Mouse (Mus musculus) lung, adult 2 months (tissue): ENCODE measurements around the gene Gm37240. TPM values are rescaled to one million over a fixed set of nuclear protein-coding genes. Genes with fewer than 3 reads are reported as not detected.

Experiments
- DNase-seq: peaks from one replicate; pipeline ENCODE4 v3.0.0; 2022
- H3K4me1 ChIP-seq: fragments of 200-500 bp; 2 replicates; pipeline ENCODE4 v1.6.1; 2011; ENCODE audit warnings: low read length; ENCODE audit not compliant: control insufficient read depth, insufficient read depth
- H3K4me3 ChIP-seq: fragments of 200-500 bp; replicated peaks from 2 replicates; pipeline ENCODE3; 2011; ENCODE audit warnings: low read depth, mild to moderate bottlenecking, control low read depth, low read length; ENCODE audit errors: extremely low read depth
- CTCF ChIP-seq: fragments of 200-500 bp; IDR thresholded peaks from 2 replicates; pipeline ENCODE4 v1.5.1; 2011; ENCODE audit warnings: mild to moderate bottlenecking, low read length, control low read depth; ENCODE audit not compliant: insufficient read depth
- POLR2A ChIP-seq: fragments of 200-500 bp; IDR thresholded peaks from 2 replicates; pipeline ENCODE4 v1.6.1; 2011; ENCODE audit warnings: low read depth, mild to moderate bottlenecking, control low read depth, low read length, borderline replicate concordance; ENCODE audit errors: extremely low read depth
- WGBS: fragments of 180-500 bp; shearing (Covaris S2); methylation state at CpG from one replicate; pipeline ENCODE4 v1.1.7; 2018; 5-methylcytosine and 5-hydroxymethylcytosine counted together
- polyA plus RNA-seq: library from polyadenylated mRNA; depleted of rRNA; stranded (reverse); fragments of >200 nt; gene quantifications from 2 replicates; pipeline ENCODE4 v1.2.3, GENCODE M21; 2012

Gene Gm37240
- polyA plus RNA-seq, 1 experiment = 16.9 TPM

DNA sequence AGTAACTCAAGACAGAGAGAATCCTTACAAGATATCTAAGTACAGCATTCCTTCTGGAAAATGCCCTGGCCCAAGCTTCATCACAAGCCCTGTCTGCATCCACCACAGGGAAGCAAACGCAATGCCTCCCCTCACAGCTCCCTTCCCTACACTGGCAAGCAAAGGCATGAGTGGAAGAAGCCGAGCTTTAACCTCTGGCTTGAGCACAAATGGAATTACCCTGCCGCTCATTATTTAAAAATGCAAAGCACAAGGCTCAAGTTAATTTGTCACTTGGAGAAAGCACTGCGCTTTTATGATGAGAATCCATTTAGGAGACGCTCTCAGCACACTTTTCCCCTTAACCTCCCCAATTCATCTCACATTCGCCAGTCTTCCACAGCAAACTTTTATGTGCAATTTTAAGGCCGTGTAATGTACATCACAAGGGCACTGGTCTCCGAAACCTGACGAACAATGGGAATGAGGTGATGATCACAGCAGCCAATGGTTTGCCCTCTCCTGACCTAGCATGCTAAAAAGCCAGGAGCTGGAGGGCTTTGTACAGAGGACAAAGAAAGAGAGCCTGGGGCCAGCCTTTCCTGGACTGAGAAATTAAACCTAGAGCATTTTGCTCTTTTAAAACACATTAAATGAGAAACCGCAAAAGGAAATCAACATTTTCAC lies 54.7 kb downstream of the Gm37240 start:
- H3K4me3 ChIP-seq = no peak overlapping the region
- TF ChIP-seq CTCF = no peak
- no peak for TF ChIP-seq POLR2A
- DNase-seq = no peak
- H3K4me1 ChIP-seq = no peaks in the 10 kb centered on the region
- WGBS = 81% methylated on average over 10 of the region's 10 CpGs

DNA sequence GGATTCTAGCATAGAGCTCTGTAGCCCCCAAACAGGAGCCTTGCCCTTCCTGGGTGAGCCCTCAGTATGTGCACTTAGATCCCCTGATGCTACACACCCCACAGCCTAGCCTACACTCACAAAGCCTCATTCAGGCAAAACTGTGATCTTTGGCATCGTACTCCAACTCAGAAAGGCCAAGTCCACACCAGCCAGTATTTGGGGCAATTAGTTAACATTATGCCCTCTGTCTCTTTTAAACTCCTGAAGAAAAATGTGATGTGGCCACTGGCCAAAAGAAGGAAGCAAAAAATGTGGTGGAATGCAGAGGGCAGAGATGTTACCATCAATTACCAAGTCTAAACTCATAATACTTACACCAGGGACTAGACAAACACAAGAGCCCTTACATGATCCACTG lies 55.5 kb downstream of the Gm37240 start:
- WGBS = 73% methylated on average over 1 of the region's 1 CpGs
- Histone ChIP-seq H3K4me1 (no peaks in the 10 kb centered on the region), H3K4me3 (no peak overlapping the region)
- TF ChIP-seq CTCF (no peak), POLR2A (no peak)
- DNase-seq = no peak

DNA sequence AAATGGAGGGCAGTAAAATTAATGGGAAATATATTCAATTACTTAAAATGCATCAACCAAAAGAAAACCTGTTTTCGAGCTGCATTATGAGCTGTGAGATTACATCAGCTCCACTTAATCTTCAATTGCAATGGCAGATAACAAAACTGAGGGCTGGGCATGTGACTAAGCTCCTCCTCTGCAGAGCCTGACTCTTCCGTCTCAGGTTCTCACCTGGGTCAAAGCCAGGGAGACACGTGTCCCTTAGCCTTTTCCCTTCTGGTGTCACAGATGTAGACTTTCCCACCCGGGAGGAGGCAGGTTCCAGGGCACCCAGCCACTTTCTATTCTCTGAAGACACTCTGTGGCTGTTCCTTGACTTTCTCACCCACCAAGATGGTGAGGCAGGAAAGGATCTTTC lies 58.3 kb downstream of the Gm37240 start:
- TF ChIP-seq CTCF (no peak), POLR2A (no peak)
- no peak overlapping the region for H3K4me3 ChIP-seq
- DNase-seq = peak; percentile 35
- WGBS = 37% methylated on average over 4 of the region's 4 CpGs
- no peaks in the 10 kb centered on the region for H3K4me1 ChIP-seq

DNA sequence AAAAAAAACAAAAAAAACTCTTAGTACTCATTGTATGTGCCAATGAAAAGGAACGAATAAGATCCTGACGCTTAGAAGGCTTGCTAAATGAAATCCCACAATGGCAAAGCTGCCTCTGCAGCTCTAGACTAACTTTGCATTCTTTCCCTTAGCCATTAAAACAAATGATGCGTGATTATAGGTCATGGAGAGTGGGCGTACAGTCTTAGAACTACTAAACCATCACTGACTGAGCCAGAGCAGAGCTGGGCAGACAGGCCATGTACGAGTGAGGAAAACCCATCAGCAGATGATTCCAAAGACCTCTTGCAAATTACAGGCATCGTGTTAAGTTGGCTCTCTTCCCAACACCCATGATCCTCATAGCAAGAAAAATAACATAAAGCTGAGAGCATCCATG lies 59.5 kb downstream of the Gm37240 start:
- no peak for DNase-seq
- Histone ChIP-seq H3K4me3 (no peak overlapping the region), H3K4me1 (no peaks in the 10 kb centered on the region)
- 72% methylated on average over 6 of the region's 6 CpGs for WGBS
- TF ChIP-seq CTCF (no peak), POLR2A (no peak)

DNA sequence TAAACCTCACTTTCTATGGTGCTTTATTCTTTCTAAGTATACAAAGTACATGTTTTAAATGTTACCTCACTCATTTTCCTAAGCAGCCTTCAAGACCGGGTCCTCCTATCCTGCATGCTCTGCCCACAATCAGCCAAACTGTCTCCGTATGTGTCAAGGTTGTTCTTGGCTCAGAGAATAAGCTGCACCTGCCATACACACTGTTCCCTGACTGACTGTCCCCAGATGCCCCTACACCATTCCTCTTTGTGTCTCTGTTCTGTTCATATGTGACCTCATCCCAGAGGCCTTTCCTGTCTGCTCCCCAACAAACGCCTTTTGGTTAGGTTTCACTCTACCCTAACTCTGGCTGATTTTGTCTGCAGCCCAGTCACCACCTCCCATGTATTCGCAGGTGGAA lies 60.0 kb downstream of the Gm37240 start:
- Histone ChIP-seq H3K4me3 (no peak overlapping the region), H3K4me1 (no peaks in the 10 kb centered on the region)
- TF ChIP-seq CTCF (no peak), POLR2A (no peak)
- WGBS = 53% methylated on average over 4 of the region's 4 CpGs
- no peak for DNase-seq

DNA sequence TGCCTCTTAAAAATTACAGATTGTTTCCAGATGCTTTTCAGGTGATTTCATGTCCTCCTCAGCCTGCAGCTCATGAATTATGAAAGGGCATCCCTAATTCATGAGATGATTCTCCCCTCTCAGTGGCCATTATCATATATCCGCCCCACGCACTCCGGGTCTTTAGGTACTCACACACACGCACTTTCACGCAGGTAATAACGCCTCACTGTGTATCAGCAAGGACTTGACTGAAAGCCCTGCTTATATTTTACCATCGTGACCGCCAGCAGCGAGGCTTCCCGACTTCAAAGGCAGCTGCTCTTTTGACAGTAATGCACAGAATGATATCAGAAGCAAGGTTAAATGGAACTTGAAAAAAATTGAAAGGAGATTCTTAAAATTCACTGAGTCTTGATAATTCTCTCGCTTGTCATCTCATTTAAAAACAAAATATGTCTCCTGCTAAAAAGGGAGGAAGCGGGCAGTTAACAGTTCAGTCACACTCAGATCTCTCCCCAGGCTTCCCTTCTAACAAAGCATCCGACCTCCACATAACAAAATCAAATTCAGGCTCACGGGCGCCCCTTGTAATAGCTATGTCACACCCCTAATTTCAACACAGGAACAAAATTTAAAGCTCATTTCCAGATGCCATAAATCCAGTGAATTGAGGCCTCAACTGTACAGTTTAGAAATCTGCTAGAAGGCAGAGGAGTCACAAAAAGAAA lies 66.3 kb downstream of the Gm37240 start:
- DNase-seq = no peak
- no peak for TF ChIP-seq CTCF
- Histone ChIP-seq H3K4me3 (no peak overlapping the region), H3K4me1 (no peaks in the 10 kb centered on the region)
- 74% methylated on average over 15 of the region's 15 CpGs for WGBS

DNA sequence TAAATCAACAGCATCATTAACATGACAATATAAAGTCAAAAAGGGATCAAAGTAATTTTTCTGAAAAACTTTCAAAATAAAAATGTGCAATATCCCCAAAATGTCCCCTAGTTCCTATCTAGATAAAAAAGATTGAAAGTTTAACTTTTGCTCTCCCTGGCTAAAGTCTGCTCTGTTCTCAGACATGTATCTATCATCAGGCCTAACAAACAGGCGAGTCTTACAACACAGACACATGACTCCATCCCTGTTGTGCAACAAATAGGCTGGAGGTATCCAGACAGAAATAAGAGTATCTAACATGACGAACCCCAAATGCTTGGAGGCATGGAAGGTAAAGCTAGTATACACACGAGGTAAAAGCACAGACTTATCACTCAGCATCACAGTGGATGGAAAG lies 68.0 kb downstream of the Gm37240 start:
- Histone ChIP-seq H3K4me1 (peaks cover 3% of the 10 kb centered on the region; the same call in 1 of the 2 replicates), H3K4me3 (no peak overlapping the region)
- no peak for DNase-seq
- TF ChIP-seq POLR2A (no peak), CTCF (no peak)
- WGBS = 73% methylated on average over 3 of the region's 3 CpGs

DNA sequence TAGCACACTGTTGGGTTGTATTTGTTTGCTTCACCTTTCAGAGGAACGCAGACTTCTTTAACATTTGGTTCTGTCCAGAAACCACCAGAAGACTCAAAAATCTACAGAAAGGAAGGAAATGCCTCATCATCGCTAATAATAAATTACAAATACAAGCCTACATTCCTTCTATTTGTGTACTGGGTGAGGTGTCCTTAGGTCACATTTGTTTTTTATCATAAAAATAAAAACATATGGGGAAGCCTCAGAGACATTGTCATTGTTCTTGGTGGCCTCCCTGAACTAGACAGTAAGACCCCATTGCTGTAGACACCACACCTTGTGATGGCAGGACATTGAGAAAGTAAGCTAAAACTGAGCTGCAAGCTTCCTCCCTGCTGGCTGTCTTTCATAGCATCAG lies 70.1 kb downstream of the Gm37240 start, which contains the start of gene Fam160a1:
TSS of gene Fam160a1 (minus strand) at position 101 of the 400 bp plus-strand sequence.
- DNase-seq = no peak
- Histone ChIP-seq H3K4me1 (peaks cover 4% of the 10 kb centered on the region; the same call in 1 of the 2 replicates), H3K4me3 (no peak within 1 kb of the TSS)
- WGBS = 83% methylated on average over 2 of the region's 2 CpGs
- no peak for TF ChIP-seq POLR2A
- TF ChIP-seq CTCF = no peak

DNA sequence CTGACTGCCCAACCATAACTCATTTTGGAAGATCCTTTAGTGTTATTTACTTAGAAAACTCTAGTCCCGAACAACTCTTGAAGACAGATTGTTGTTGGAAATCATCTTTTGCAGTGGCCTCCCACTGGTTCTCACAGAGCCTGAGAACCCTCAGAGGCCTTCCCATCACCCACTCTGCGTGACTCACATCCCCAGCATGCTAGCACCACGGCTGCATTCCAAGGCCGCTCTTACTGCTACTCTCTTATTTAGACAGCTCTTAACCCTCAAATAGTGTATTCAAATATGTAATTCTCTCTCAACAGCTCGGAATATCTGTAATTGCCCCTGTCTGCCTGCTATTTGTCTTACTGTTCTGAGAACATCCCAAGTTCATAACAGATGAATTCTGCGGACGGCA lies 73.1 kb downstream of the Gm37240 start:
- H3K4me1 ChIP-seq = peaks cover 4% of the 10 kb centered on the region; the same call in 1 of the 2 replicates
- H3K4me3 ChIP-seq = no peak overlapping the region
- DNase-seq = peak; percentile 42
- WGBS = 46% methylated on average over 7 of the region's 7 CpGs
- TF ChIP-seq CTCF (no peak), POLR2A (no peak)
